Mouse (Mus musculus) embryonic facial prominence, embryonic 10.5 days (tissue): ENCODE data around the gene Mtcl1. TPM values are rescaled to one million over a fixed set of nuclear protein-coding genes. Genes with fewer than 3 reads are reported as not detected.

Source experiments
- DNase-seq: peaks from one replicate; pipeline ENCODE4 v3.0.0-alpha.2; 2017; ENCODE audit warnings: low spot score
- H3K27ac ChIP-seq: fragments of 300-500 bp; sonication (generic); replicated peaks from 2 replicates; pipeline ENCODE4 v1.5.1; 2016; ENCODE audit warnings: mild to moderate bottlenecking
- H3K27me3 ChIP-seq: fragments of 300-500 bp; sonication (generic); replicated peaks from 2 replicates; pipeline ENCODE4 v1.6.1; 2016; ENCODE audit warnings: low read depth, mild to moderate bottlenecking; ENCODE audit not compliant: poor library complexity, severe bottlenecking
- H3K36me3 ChIP-seq: fragments of 300-500 bp; sonication (generic); replicated peaks from 2 replicates; pipeline ENCODE4 v1.6.1; 2016; ENCODE audit warnings: mild to moderate bottlenecking, moderate library complexity
- H3K4me1 ChIP-seq: fragments of 300-500 bp; sonication (generic); 2 replicates; pipeline ENCODE4 v1.6.1; 2016
- H3K4me3 ChIP-seq: fragments of 300-500 bp; sonication (generic); 2 replicates; pipeline ENCODE4 v1.5.1; 2016; ENCODE audit warnings: mild to moderate bottlenecking, moderate library complexity
- H3K9me3 ChIP-seq: fragments of 300-500 bp; sonication (generic); 2 replicates; pipeline ENCODE4 v1.6.1; 2016; ENCODE audit warnings: mild to moderate bottlenecking
- WGBS: fragments of 180-500 bp; shearing (Covaris S2); methylation state at CpG from one replicate; pipeline ENCODE4 v1.1.7; 2016; 5-methylcytosine and 5-hydroxymethylcytosine counted together
- polyA plus RNA-seq: library from polyadenylated mRNA; unstranded; fragments of >200 nt; fragmentation: Nextera tagmentation; extraction: Ambion mirVana; gene quantifications from 2 replicates; pipeline ENCODE4 v1.2.1, GENCODE M21; 2016

Gene Mtcl1
- polyA plus RNA-seq, 1 experiment from 2014 or later = 13.2 TPM

DNA sequence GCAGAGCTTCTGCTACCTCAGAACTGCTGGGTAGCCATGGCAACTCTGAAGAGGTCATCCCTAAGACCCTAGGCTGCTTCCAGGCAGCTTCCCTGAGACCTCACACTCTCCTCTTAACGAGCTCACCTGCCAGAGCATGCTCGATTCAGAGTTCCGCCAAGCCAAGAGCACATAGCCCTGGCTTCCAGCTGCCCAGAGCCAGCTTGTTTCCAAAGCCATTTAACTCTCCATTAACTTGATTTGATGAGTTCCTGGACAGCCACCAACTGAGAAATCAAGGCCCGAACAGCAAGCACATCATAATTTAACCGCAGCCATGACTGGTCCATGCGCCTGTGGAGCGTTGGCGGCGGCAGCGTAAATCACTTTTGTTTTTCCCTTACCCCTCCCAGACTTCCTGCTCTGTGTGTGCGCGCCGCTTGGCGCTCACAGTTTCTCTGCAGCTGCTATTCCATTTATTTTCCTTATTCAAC lies 32.7 kb downstream of the Mtcl1 start:
- H3K4me1 ChIP-seq = peaks cover 56% of the 10 kb centered on the region
- WGBS = 65% methylated on average over 14 of the region's 14 CpGs
- H3K27ac ChIP-seq = peak overlapping the region; percentile 20; the same call in 1 of the 2 replicates
- H3K4me3 ChIP-seq = peak overlapping the region; percentile 0; the same call in 1 of the 2 replicates
- no peaks in the 10 kb centered on the region for H3K27me3 ChIP-seq
- peak; percentile 42 for DNase-seq
- H3K9me3 ChIP-seq = no peaks in the 10 kb centered on the region
- H3K36me3 ChIP-seq = no peaks in the 10 kb centered on the region

- H3K9me3 ChIP-seq = no peaks in the 10 kb centered on the region
- peaks cover 60% of the 10 kb centered on the region for H3K4me1 ChIP-seq
- H3K27ac ChIP-seq = peak overlapping the region; percentile 20; the same call in 1 of the 2 replicates
- no peaks in the 10 kb centered on the region for H3K27me3 ChIP-seq
- 57% methylated on average over 7 of the region's 7 CpGs for WGBS
- H3K36me3 ChIP-seq = no peaks in the 10 kb centered on the region
- DNase-seq = no peak
- peak overlapping the region; percentile 0; the same call in 1 of the 2 replicates for H3K4me3 ChIP-seq
Observed at GRCm38 (mm10) chr17:66416436-66416835, 33.1 kb downstream of the Mtcl1 start.

GRCm38 (mm10) chr17:66414331-66414730 lies 35.2 kb downstream of the Mtcl1 start:
- Histone ChIP-seq H3K4me1 (peaks cover 69% of the 10 kb centered on the region), H3K27me3 (no peaks in the 10 kb centered on the region), H3K36me3 (peaks cover 19% of the 10 kb centered on the region), H3K27ac (no peak overlapping the region), H3K4me3 (no peak overlapping the region), H3K9me3 (no peaks in the 10 kb centered on the region)
- 89% methylated on average over 1 of the region's 1 CpGs for WGBS
- no peak for DNase-seq

DNA sequence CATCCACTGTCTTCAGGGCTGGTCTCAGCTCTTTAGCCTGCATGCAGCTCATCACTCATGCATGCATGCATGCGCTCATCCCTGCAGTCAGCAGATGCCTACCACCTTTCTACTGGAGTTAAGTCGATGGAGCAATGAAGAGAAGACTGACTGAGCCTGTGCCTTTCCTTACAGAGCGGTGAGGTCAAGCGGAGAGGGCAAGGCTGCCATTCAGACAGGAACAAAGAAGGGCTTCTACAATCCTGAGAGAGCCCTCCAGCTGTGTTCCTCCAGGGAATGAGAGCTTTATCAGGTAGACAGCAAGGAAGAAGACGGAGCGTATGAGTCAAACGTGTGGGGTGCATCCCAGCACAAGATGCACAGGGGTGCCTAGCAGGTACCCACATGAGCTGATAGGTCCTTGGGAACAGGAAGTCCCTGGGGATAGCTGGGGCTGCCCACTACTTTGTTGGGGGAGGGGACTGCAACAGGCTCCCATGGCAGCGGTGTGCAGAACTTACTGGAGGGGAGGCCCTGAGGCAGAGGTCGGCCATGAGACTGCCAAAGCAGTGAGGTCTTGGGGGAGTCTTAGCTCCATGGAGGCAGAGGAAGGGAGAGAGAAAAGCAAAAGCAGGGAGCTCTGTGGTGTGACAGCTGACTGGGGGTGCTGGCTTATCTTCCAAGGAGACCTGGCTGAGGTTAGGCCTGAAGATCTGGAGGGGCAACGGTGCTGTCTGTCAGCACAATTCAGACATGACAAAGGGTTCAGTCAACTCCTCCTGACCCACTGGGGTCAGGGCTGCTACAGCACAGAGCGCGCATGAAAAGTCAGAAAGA lies 37.2 kb downstream of the Mtcl1 start:
- WGBS = 15% methylated on average over 12 of the region's 12 CpGs
- no peaks in the 10 kb centered on the region for H3K27me3 ChIP-seq
- peaks cover 59% of the 10 kb centered on the region for H3K4me1 ChIP-seq
- H3K9me3 ChIP-seq = no peaks in the 10 kb centered on the region
- peak overlapping the region; percentile 83 for H3K27ac ChIP-seq
- peak overlapping the region; percentile 31 for H3K4me3 ChIP-seq
- DNase-seq = peak; percentile 61
- peaks cover 20% of the 10 kb centered on the region for H3K36me3 ChIP-seq

DNA sequence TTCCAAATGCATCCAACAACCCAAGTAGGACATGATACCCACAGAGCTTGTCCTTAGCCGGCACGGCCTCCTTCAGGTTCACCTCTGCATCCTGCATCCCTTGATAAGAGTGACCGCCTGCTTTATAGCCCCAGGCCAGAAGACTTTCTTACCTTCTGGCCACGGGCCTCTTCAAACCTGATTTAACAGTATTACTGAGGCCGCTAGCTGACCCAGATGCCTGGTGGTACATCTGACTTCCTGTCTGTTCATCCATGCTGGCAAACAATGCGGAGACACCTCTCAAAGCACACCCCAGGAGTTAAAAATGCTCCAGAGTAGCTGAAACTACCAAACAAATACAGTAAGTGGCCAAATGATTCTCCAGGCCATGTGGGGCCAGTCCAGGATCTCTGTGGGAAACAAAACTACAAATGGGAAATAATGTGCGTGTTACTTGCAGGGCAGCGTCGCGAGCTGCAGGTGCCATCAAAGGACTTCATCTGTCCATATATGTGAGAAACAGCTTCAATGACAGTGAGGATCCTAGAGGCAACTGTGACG lies 38.6 kb downstream of the Mtcl1 start:
- no peak for DNase-seq
- Histone ChIP-seq H3K4me3 (no peak overlapping the region), H3K4me1 (peaks cover 59% of the 10 kb centered on the region), H3K27ac (peak overlapping the region; percentile 16; the same call in 1 of the 2 replicates), H3K27me3 (no peaks in the 10 kb centered on the region), H3K9me3 (no peaks in the 10 kb centered on the region), H3K36me3 (peaks cover 20% of the 10 kb centered on the region)
- WGBS = 86% methylated on average over 11 of the region's 11 CpGs

- Histone ChIP-seq H3K36me3 (peaks cover 20% of the 10 kb centered on the region), H3K4me3 (no peak overlapping the region), H3K27ac (no peak overlapping the region), H3K27me3 (no peaks in the 10 kb centered on the region), H3K4me1 (peaks cover 74% of the 10 kb centered on the region), H3K9me3 (no peaks in the 10 kb centered on the region)
- no peak for DNase-seq
- 81% methylated on average over 9 of the region's 9 CpGs for WGBS
Observed at GRCm38 (mm10) chr17:66409070-66409605, 40.4 kb downstream of the Mtcl1 start.

- H3K4me1 ChIP-seq = peaks cover 73% of the 10 kb centered on the region
- H3K9me3 ChIP-seq = no peaks in the 10 kb centered on the region
- DNase-seq = no peak
- H3K36me3 ChIP-seq = peaks cover 20% of the 10 kb centered on the region
- 95% methylated on average over 5 of the region's 5 CpGs for WGBS
- H3K27me3 ChIP-seq = no peaks in the 10 kb centered on the region
- H3K27ac ChIP-seq = no peak overlapping the region
- no peak overlapping the region for H3K4me3 ChIP-seq
Observed at GRCm38 (mm10) chr17:66408400-66408799, 41.1 kb downstream of the Mtcl1 start.

DNA sequence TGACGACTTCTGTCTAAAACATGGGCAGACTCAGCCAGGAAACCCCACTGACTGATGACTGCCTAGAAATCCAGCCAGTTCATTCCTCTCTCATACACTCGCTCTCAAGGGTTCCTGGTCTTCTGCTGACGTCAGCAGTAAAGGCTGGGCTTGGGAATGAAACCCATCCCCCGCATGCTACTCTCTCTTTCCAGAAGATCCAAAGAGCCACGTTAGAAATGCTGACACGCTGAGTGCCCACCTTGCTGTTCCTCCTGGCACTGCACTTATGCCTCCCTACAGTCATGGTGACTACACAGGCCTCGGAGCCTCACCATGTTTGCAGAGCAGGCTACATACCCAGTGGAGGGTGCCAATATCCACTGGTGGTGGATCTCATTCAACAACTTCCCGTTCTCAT lies 41.7 kb downstream of the Mtcl1 start:
- Histone ChIP-seq H3K4me3 (no peak overlapping the region), H3K36me3 (peaks cover 20% of the 10 kb centered on the region), H3K27ac (0 out of 2 replicates have a peak overlapping the region, but pooled peaks have one; percentile 8), H3K27me3 (no peaks in the 10 kb centered on the region), H3K9me3 (no peaks in the 10 kb centered on the region), H3K4me1 (peaks cover 74% of the 10 kb centered on the region)
- DNase-seq = no peak
- 68% methylated on average over 8 of the region's 8 CpGs for WGBS

DNA sequence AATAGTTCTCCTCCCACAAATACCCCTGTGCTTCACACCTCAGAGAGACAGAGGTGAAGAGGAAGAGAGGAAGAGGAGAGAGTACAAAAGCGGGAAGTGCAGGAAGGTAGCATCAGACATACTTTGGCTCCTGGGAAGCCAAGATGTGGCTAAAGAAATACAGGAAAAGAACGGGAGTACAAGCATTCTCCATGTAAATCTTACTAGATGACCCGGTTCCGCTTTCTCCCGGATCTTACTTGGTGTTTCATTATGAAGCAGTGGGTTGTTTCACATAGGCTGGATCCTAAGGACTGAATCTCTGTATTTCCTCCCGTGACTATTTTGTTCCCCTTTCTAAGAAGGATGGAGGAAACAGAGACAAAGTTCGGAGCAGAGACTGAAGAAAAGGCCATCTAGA lies 43.9 kb downstream of the Mtcl1 start:
- 65% methylated on average over 7 of the region's 7 CpGs for WGBS
- peaks cover 71% of the 10 kb centered on the region for H3K4me1 ChIP-seq
- no peaks in the 10 kb centered on the region for H3K9me3 ChIP-seq
- peak overlapping the region; percentile 21; the same call in 1 of the 2 replicates for H3K4me3 ChIP-seq
- H3K36me3 ChIP-seq = peaks cover 13% of the 10 kb centered on the region
- H3K27me3 ChIP-seq = no peaks in the 10 kb centered on the region
- DNase-seq = no peak
- peak overlapping the region; percentile 63 for H3K27ac ChIP-seq

DNA sequence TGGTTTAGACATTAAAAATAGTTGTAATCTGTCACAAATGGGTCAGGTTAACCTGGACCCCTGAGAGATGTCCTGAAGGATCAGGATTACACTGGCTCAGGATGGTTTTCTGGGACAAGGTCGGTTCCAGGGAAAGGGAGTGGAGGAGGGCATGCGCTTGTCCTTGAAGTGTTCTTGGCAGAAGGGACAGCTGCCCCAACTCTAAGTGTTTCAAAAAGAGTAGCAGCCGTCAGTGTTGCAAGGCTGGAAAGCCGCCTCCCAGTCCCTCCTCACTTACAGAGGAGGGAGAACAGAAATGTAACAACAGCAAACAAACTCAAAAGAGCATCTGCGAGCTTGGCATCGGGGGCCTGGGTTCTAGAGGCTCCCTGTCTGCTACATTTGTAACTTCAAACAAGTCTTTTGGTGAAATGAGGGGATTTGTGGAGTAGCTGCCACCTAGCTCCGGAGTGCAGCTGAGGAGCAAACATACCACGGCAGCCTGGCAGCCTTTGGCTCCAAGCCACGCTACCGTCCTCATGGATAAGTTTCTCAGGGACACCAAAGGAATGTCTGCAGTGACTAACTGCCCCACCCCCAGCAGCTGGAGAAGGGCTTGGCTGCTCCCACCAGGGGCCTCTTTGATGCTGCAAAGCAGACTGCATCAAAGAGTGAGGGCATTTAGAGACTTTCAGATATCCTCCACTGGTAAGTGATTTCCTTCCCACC lies 44.5 kb downstream of the Mtcl1 start:
- Histone ChIP-seq H3K9me3 (no peaks in the 10 kb centered on the region), H3K36me3 (peaks cover 8% of the 10 kb centered on the region), H3K4me3 (peak overlapping the region; percentile 21; the same call in 1 of the 2 replicates), H3K27me3 (no peaks in the 10 kb centered on the region), H3K4me1 (peaks cover 70% of the 10 kb centered on the region), H3K27ac (peak overlapping the region; percentile 63)
- 26% methylated on average over 10 of the region's 10 CpGs for WGBS
- DNase-seq = peak; percentile 56

- Histone ChIP-seq H3K4me1 (peaks cover 57% of the 10 kb centered on the region), H3K27me3 (no peaks in the 10 kb centered on the region), H3K27ac (peak overlapping the region; percentile 51; the same call in 1 of the 2 replicates), H3K36me3 (no peaks in the 10 kb centered on the region; the same call in 1 of the 2 replicates), H3K9me3 (no peaks in the 10 kb centered on the region), H3K4me3 (no peak overlapping the region)
- 14% methylated on average over 6 of the region's 6 CpGs for WGBS
- DNase-seq = no peak
Observed at GRCm38 (mm10) chr17:66402791-66403470, 46.6 kb downstream of the Mtcl1 start.
